Mouse (Mus musculus) gastrocnemius, postnatal 10 days (tissue): ENCODE results near the gene Nin. TPM values are rescaled to one million over a fixed set of nuclear protein-coding genes. Genes with fewer than 3 reads are reported as not detected.

Experiments used
- DNase-seq: peaks from one replicate; pipeline ENCODE4 v3.0.0; 2021; ENCODE audit warnings: mixed read lengths
- total RNA-seq, 2 experiments: library from RNA; stranded (reverse); gene quantifications; 2 replicates each; pipeline ENCODE4 v1.2.3; 2021

Nin gene
- total RNA-seq, 2 experiments from 2014 or later, result 30.3 to 33.4 TPM

- no peak for DNase-seq
Observed at GRCm38 (mm10) chr12:70011681-70012080, 101.8 kb downstream of the Nin start.

- DNase-seq, result no peak
Observed at GRCm38 (mm10) chr12:70010356-70010755, 103.2 kb downstream of the Nin start.

- DNase-seq, result no peak
Observed at GRCm38 (mm10) chr12:70005103-70005502, 108.4 kb downstream of the Nin start.

- no peak for DNase-seq
Observed at GRCm38 (mm10) chr12:69998186-69998983, 115.1 kb downstream of the Nin start.

- DNase-seq, result no peak
Observed at GRCm38 (mm10) chr12:69995382-69995781, 118.1 kb downstream of the Nin start.

- DNase-seq, result peak; percentile 92
Observed at GRCm38 (mm10) chr12:69986786-69987497, 126.6 kb downstream of the Nin start, which contains the start of gene Sav1. TSS of gene Sav1 (minus strand) at chr12:69987002.

GRCm38 (mm10) chr12:69986241-69986762, 127.2 kb downstream of the Nin start:
- no peak for DNase-seq

GRCm38 (mm10) chr12:69985546-69985945, 128.0 kb downstream of the Nin start:
- no peak for DNase-seq

GRCm38 (mm10) chr12:69982874-69983273, 130.6 kb downstream of the Nin start:
- DNase-seq, result no peak

GRCm38 (mm10) chr12:69977376-69977998, 136.0 kb downstream of the Nin start:
- DNase-seq, result no peak

- DNase-seq, result no peak
Observed at GRCm38 (mm10) chr12:69976688-69977087, 136.8 kb downstream of the Nin start.

- DNase-seq, result no peak
Observed at GRCm38 (mm10) chr12:69973666-69974065, 139.9 kb downstream of the Nin start.

GRCm38 (mm10) chr12:69968154-69968553, 145.4 kb downstream of the Nin start:
- no peak for DNase-seq

GRCm38 (mm10) chr12:69967112-69967511, 146.4 kb downstream of the Nin start:
- no peak for DNase-seq

GRCm38 (mm10) chr12:69966071-69966470, 147.4 kb downstream of the Nin start:
- DNase-seq, result peak; percentile 15

GRCm38 (mm10) chr12:69965644-69966043, 147.9 kb downstream of the Nin start:
- no peak for DNase-seq

GRCm38 (mm10) chr12:69963141-69963540, 150.4 kb downstream of the Nin start:
- DNase-seq, result no peak

- DNase-seq, result peak; percentile 64
Observed at GRCm38 (mm10) chr12:69962468-69962867, 151.0 kb downstream of the Nin start.
